Mouse (Mus musculus): ENCODE measurements around the gene 4930435E12Rik.

4930435E12Rik gene

GRCm38 (mm10) chr16:38768386-38768785 lies 60.2 kb downstream of the 4930435E12Rik start:
- no peak for DNase-seq

- no peak for DNase-seq
Observed at GRCm38 (mm10) chr16:38767761-38768160, 60.8 kb downstream of the 4930435E12Rik start.

- DNase-seq = no peak
Observed at GRCm38 (mm10) chr16:38766671-38767070, 61.9 kb downstream of the 4930435E12Rik start.

- no peak for DNase-seq
Observed at GRCm38 (mm10) chr16:38763508-38763907, 65.0 kb downstream of the 4930435E12Rik start.

- DNase-seq = no peak
Observed at GRCm38 (mm10) chr16:38762401-38762800, 66.1 kb downstream of the 4930435E12Rik start.
